Mouse (Mus musculus): ENCODE measurements around the gene Stoml1. TPM values are rescaled to one million over a fixed set of nuclear protein-coding genes. Genes with fewer than 3 reads are reported as not detected.
"Not testable (repeated sequence)": the region's sequence is repeated elsewhere in the genome, so short reads cannot be mapped to it uniquely, and the experiment has no call there.

Stoml1 gene
- polyA plus RNA-seq, 1 experiment from 2014 or later: 126 TPM

DNA sequence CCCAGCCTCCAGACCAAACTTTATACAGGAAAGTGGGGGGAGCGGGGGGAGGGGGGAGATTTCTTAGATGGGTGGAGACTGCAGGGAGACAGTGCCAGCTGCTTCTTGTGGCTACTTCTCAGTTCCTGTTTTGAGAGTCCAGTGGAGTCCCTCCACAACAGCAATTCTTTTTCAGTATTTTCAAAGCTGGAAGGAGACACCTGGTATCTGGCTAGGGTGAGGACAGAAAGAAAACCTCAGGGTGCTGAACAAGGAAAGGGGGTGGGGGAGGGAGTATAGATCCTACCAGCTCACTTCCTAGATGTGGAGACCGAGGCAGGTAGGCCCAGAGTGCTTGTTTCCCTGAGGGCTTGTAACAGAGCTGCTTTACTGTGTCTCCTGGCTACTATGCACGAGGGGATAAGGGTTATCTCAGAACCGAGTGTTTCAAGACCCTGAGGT lies 13.6 kb downstream of the Stoml1 start:
- Histone ChIP-seq H3K27me3 (no peaks in the 10 kb centered on the region), H3K4me1 (replicated peaks) (no peaks in the 10 kb centered on the region), H3K36me3 (peaks cover 20% of the 10 kb centered on the region), H3K9me3 (no peaks in the 10 kb centered on the region), H3K4me3 (no peak overlapping the region), H3K9ac (no peak overlapping the region), H3K4me2 (no peak overlapping the region), H3K27ac (replicated peaks) (no peak overlapping the region)
- 32% methylated on average over 4 of the region's 4 CpGs for WGBS
- no peak for ATAC-seq (ENCODE audit: low FRiP score, low read depth)

DNA sequence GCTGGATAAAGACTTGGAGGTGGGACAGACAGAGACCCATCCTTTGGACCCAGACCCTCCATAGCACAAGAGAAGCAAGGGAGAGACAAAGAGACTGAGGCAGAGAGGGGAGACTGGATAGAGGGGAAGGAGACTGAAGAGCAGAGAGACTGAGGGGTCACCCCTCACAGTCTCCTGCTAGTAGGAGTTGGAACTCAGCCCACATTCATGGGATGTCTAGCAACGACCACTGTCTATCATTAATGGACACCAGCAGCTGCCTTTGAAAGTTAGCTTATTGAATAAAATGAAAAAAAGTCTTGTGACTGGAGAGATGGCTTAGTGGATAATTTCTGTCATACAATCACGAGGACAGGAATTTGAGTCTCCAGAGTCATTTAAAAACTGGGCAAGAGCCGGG lies 14.1 kb downstream of the Stoml1 start:
- no peak overlapping the region for H3K4me2 ChIP-seq
- no peak for ATAC-seq (ENCODE audit: low FRiP score, low read depth)
- H3K36me3 ChIP-seq: peaks cover 15% of the 10 kb centered on the region
- 56% methylated on average over 3 of the region's 3 CpGs for WGBS
- no peak overlapping the region for H3K4me3 ChIP-seq
- H3K27me3 ChIP-seq: no peaks in the 10 kb centered on the region
- no peak overlapping the region for H3K9ac ChIP-seq
- H3K27ac ChIP-seq (replicated peaks): no peak overlapping the region
- no peaks in the 10 kb centered on the region for H3K4me1 ChIP-seq (replicated peaks)
- no peaks in the 10 kb centered on the region for H3K9me3 ChIP-seq

DNA sequence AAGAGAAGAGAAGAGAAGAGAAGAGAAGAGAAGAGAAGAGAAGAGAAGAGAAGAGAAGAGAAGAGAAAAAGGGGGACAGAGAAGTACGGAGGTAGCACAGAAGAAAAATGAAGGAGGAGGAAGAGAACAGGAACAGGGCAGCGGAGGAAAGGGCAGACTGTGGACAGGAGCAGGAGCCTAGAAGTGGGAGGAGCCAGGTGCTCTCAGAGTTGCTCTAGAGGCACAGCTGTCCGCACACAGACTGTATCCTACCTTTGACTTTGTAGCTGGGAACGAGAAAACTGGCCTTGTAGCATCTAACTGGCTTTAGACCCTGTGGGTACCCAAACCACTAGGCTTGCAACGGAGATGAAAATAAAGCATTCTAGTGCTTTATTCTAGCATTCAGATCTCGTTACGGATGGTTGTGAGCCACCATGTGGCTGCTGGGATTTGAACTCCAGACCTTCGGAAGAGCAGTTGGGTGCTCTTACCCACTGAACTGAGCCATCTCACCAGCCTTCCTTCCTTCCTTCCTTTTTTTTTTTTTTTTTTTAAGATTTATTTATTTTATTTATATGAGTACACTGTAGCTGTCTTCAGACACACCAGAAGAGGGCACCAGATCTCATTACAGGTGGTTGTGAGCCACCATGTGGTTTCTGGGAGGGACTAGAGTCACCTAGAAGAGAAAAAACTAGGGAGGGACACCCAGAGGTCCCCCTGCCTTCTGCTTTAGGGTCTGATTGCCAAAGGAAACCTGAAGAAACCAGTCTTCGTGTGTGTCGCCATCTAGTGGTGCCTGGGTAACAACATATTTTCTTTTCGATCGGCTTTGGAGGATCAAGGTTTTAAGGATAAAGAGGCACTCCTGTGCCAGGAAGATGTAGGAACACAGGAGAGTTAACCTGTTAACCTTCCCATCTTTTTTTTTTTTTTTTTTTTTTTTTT lies 15.7 kb downstream of the Stoml1 start:
- Histone ChIP-seq H3K36me3 (peaks cover 6% of the 10 kb centered on the region; the same call in 1 of the 2 replicates), H3K27me3 (no peaks in the 10 kb centered on the region), H3K4me1 (replicated peaks) (no peaks in the 10 kb centered on the region), H3K4me3 (no peak overlapping the region), H3K27ac (replicated peaks) (no peak overlapping the region), H3K9ac (no peak overlapping the region), H3K4me2 (no peak overlapping the region), H3K9me3 (no peaks in the 10 kb centered on the region)
- no peak for ATAC-seq (ENCODE audit: low FRiP score, low read depth)
- 62% methylated on average over 12 of the region's 12 CpGs for WGBS

DNA sequence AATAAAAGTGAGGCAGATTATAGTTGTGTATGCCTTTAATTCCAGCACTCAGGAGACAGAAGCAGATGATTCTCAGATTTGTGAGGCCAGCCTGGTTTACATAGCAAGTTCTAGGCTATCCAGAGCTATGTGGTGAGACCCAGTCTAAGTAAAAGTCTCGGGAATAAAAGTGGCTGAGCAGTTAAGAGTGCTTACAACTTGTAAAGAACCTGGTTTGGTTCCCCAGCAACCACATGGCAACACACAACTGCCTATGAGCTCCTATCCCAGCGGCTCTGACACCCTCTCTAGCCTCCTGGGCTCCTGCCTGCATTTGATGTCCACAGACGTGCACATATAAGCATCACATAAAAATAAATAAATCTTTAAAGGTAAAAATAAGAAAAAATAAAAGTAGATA lies 17.1 kb downstream of the Stoml1 start:
- Histone ChIP-seq H3K27me3 (no peaks in the 10 kb centered on the region), H3K4me2 (no peak overlapping the region), H3K9ac (no peak overlapping the region), H3K27ac (replicated peaks) (no peak overlapping the region), H3K36me3 (no peaks in the 10 kb centered on the region), H3K4me1 (replicated peaks) (0 out of 2 replicates have a peak, but pooled peaks cover under 1% of the 10 kb centered on the region), H3K9me3 (no peaks in the 10 kb centered on the region), H3K4me3 (no peak overlapping the region)
- WGBS: 58% methylated on average over 3 of the region's 3 CpGs
- ATAC-seq (ENCODE audit: low FRiP score, low read depth): no peak

DNA sequence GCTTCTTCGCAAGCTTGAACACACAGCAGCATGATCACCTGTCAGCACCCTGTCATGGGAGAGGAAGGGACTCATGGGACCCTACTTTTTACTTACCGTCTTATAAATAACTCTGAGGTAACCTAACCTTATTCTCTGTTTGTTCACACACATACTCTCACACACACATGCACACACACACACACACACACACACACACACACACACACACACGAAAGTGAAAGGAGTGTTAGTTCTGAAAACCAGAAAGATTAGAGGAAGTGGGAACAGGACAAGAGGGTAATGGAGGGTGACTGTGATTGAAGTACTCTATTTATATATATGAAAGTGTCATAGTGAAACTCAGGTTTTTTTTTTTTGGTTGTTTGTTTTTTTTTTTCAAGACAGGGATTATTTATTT lies 18.1 kb downstream of the Stoml1 start:
- ATAC-seq (ENCODE audit: low FRiP score, low read depth): no peak
- H3K27me3 ChIP-seq: no peaks in the 10 kb centered on the region
- peaks cover 6% of the 10 kb centered on the region; the same call in 1 of the 2 replicates for H3K4me1 ChIP-seq (replicated peaks)
- H3K27ac ChIP-seq (replicated peaks): no peak overlapping the region
- no peak overlapping the region for H3K4me2 ChIP-seq
- H3K9ac ChIP-seq: no peak overlapping the region
- H3K4me3 ChIP-seq: no peak overlapping the region
- H3K36me3 ChIP-seq: no peaks in the 10 kb centered on the region
- H3K9me3 ChIP-seq: no peaks in the 10 kb centered on the region
- WGBS: 89% methylated on average over 3 of the region's 3 CpGs

DNA sequence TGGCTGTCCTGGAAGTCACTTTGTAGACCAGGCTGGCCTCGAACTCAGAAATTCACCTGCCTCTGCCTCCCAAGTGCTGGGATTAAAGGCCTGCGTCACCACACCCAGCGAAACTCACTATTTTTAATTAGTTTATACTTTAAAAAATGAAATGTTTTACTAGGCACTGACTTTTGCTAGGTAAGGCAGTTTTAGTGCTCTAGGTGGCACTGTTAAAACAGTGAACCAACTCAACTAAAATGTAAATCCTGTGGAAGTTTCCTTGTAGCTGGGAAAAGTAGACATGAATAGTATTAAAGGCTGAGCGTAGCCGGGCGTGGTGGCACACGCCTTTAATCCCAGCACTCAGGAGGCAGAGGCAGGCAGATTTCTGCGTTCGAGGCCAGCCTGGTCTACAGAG lies 18.6 kb downstream of the Stoml1 start:
- H3K9me3 ChIP-seq; H3K27me3 ChIP-seq; H3K27ac ChIP-seq (replicated peaks); H3K4me2 ChIP-seq; ATAC-seq (ENCODE audit: low FRiP score, low read depth); H3K4me3 ChIP-seq; H3K9ac ChIP-seq; H3K4me1 ChIP-seq (replicated peaks); H3K36me3 ChIP-seq: not testable (repeated sequence)
- WGBS: 93% methylated on average over 9 of the region's 9 CpGs

DNA sequence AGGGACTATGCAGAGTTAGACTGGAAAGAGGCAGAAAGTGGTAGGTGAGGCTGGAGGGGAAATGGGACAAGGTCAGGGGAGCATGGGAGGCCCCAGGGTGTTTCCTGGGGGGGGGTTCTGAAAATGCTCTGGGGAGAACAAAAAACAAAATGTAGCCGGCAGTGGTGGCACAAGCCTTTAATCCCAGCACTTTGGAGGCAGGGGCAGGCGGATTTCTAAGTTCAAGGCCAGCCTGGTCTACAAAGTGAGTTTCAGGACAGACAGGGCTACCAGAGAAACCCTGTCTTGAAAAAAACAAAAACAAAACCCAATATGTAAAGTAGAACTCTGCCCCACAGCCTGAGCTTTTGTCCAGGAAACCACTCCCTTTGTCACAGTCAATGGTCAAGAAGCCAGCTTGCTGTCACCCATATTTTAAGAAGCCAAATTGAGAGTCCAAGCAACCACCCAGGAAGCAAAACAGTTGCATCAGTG lies 19.1 kb downstream of the Stoml1 start:
- Histone ChIP-seq H3K27me3 (no peaks in the 10 kb centered on the region), H3K9me3 (no peaks in the 10 kb centered on the region), H3K4me1 (replicated peaks) (peaks cover 6% of the 10 kb centered on the region; the same call in 1 of the 2 replicates), H3K27ac (replicated peaks) (no peak overlapping the region), H3K4me2 (no peak overlapping the region), H3K4me3 (no peak overlapping the region), H3K36me3 (no peaks in the 10 kb centered on the region), H3K9ac (no peak overlapping the region)
- WGBS: 81% methylated on average over 2 of the region's 2 CpGs
- no peak for ATAC-seq (ENCODE audit: low FRiP score, low read depth)

DNA sequence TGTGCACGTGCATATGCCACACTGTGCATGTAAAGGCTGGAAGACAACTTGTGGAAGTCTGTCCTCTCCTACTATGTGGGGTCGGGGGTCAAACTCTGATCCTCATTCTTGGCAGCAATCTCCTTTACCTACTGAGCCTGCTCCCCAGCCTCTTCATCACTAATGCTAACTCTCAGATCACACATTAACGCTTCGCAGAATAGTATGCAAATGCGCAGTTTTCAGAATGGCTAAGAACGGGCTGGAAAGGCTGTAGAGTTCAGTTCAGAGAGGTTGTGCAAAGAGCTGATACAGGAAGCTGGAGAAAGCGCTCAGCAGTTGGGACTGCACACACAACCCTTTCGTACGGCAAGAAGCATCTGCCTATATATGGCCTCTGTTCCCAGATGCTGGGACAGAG lies 19.9 kb downstream of the Stoml1 start:
- H3K27ac ChIP-seq (replicated peaks): no peak overlapping the region
- no peak for ATAC-seq (ENCODE audit: low FRiP score, low read depth)
- no peaks in the 10 kb centered on the region for H3K27me3 ChIP-seq
- no peak overlapping the region for H3K4me3 ChIP-seq
- whole genome bisulfite sequencing: 77% methylated on average over 9 of the region's 9 CpGs
- H3K9me3 ChIP-seq: no peaks in the 10 kb centered on the region
- peaks cover 6% of the 10 kb centered on the region; the same call in 1 of the 2 replicates for H3K4me1 ChIP-seq (replicated peaks)
- no peak overlapping the region for H3K9ac ChIP-seq
- no peaks in the 10 kb centered on the region for H3K36me3 ChIP-seq
- H3K4me2 ChIP-seq: no peak overlapping the region

DNA sequence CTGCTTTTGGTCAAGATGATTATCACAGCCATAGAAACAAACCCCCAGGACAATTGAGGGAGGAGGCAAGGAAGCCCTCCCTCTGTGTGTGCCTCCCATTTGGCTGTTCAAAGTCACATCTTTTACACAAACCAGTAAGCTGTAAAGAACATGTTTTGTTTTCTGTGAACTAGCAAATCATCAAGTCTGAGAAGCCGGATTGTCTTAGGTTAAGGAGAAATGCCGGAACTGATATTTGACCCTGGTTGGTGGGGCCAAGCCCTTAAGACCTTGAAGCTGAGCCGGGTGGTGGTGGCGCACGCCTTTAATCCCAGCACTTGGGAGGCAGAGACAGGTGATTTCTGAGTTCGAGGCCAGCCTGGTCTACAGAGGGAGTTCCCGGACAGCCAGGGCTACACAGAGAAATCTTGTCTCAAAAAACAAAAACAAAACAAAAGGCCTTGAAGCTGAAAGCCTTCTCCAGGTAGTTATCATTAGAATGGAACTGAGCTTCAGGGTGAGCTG lies 21.2 kb downstream of the Stoml1 start:
- peaks cover 6% of the 10 kb centered on the region; the same call in 1 of the 2 replicates for H3K4me1 ChIP-seq (replicated peaks)
- no peak overlapping the region for H3K4me2 ChIP-seq
- H3K9ac ChIP-seq: no peak overlapping the region
- H3K9me3 ChIP-seq: no peaks in the 10 kb centered on the region
- H3K27me3 ChIP-seq: no peaks in the 10 kb centered on the region
- no peak overlapping the region for H3K27ac ChIP-seq (replicated peaks)
- H3K4me3 ChIP-seq: no peak overlapping the region
- 85% methylated on average over 7 of the region's 7 CpGs for WGBS
- H3K36me3 ChIP-seq: no peaks in the 10 kb centered on the region
- no peak for ATAC-seq (ENCODE audit: low FRiP score, low read depth)

DNA sequence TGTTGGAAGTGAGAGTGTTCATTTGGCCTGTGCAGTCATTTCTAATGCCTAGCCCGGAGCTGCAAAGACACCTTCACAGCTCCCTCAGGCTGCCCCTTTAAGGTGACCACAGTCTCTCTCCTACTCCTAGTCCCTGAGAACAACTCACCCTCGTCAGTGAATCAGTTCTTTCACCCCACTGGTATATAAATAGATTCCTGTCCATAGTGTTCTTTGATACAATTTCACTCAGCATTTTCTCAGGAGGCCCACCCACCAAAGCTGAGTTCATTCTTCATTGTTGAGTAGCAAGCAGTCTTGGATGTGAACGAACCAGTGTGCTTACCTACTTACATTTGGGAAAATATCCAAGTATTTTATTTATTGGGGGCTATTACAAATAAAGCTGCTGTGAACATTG lies 21.7 kb downstream of the Stoml1 start:
- WGBS: 47% methylated on average over 3 of the region's 3 CpGs
- Histone ChIP-seq H3K9ac (no peak overlapping the region), H3K4me3 (no peak overlapping the region), H3K27ac (replicated peaks) (no peak overlapping the region), H3K4me1 (replicated peaks) (peaks cover 6% of the 10 kb centered on the region; the same call in 1 of the 2 replicates), H3K4me2 (no peak overlapping the region), H3K9me3 (no peaks in the 10 kb centered on the region), H3K36me3 (no peaks in the 10 kb centered on the region), H3K27me3 (no peaks in the 10 kb centered on the region)
- ATAC-seq (ENCODE audit: low FRiP score, low read depth): no peak

DNA sequence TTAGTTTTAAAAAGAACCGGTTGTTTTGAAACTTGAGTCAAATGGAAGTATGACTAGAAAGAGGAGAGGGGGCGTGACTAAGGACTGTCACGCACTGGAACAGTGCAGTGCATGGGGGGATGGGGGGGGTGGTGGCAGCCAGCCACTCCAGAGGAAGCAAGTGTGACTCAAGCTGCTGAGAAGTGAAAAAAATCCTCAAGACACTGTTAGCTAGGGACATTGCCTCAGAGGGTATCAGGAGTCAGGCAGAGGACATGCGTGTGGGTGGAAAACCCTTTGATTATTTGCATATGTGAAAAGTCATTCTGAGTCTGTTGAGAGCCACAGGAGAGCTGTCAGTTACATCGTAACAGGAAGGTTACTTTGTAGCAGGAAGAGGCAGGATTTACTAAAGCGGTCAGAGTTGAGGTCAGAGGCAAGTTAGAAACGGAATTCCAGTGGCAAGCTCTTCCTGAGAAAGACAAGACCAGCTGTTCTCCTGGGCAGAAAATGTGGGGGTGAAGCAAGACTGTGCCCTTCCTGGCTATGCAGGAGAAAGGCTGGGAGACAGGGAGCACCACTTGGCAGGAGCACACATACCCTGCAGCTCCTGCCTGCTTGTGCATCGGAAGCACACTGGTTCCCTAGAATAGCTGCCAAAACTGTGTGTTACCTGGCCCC lies 22.3 kb downstream of the Stoml1 start:
- Histone ChIP-seq H3K9me3 (no peaks in the 10 kb centered on the region), H3K4me1 (replicated peaks) (peaks cover 8% of the 10 kb centered on the region; the same call in 1 of the 2 replicates), H3K9ac (no peak overlapping the region), H3K4me2 (no peak overlapping the region), H3K36me3 (no peaks in the 10 kb centered on the region), H3K27me3 (no peaks in the 10 kb centered on the region), H3K4me3 (no peak overlapping the region), H3K27ac (replicated peaks) (no peak overlapping the region)
- ATAC-seq (ENCODE audit: low FRiP score, low read depth): no peak
- WGBS: 32% methylated on average over 8 of the region's 8 CpGs

DNA sequence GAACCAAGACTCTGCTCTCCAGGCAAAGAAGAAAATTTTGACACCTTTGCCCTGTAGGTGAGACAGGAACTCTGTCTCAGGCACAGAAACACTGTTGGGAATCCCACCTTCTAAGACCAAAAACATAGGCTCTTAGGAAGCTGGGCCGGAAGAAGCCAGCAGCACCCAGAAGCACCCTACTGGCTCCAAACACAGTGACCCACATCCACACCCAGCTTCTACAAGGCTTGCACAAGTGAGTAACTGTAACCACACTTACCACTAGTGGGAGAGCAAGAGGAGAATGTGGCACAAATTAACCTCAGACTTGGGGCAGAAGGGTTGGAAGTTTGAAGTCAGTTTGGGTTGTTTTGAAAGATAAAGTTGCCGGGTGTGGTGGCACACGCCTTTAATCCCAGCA lies 22.8 kb downstream of the Stoml1 start:
- no peak for ATAC-seq (ENCODE audit: low FRiP score, low read depth)
- no peaks in the 10 kb centered on the region for H3K27me3 ChIP-seq
- H3K9me3 ChIP-seq: no peaks in the 10 kb centered on the region
- no peak overlapping the region for H3K4me2 ChIP-seq
- H3K27ac ChIP-seq (replicated peaks): no peak overlapping the region
- H3K4me1 ChIP-seq (replicated peaks): peaks cover 10% of the 10 kb centered on the region; the same call in 1 of the 2 replicates
- WGBS: 92% methylated on average over 3 of the region's 3 CpGs
- no peak overlapping the region for H3K4me3 ChIP-seq
- no peak overlapping the region for H3K9ac ChIP-seq
- no peaks in the 10 kb centered on the region for H3K36me3 ChIP-seq

Measured in hindbrain, embryonic 15.5 days (tissue).